In the genomic region with DNA sequence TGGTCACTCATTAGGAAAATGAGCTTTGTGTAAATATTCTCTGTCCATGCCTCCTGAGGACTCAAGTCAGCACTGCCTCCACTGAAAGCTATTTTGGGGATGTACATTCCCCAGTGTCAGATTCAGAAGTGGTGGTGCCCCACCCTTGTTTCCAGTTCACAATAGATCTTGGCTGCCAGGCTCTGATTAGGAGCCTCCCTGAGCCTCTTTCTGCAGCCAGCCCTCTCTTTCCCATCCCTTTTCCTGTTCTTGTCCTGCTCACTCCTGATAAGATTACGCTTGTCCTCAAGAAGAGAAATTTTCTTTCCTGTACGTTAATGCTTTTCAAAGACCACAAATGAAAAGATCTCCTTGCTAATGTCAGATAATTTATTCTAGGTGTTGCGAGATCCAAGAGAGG, we compare ENCODE assay signal across 11 mouse cellular contexts.
DNase-seq lines count a peak whose midpoint lies in the region; ATAC-seq lines count a peak whose summit lies in the region.
"Had no signal": no experiment of that assay in that cellular context is flagged by ENCODE, and none has a peak within 500 bp of the region (broad histone marks: within the 10 kb centered on the region; RNA-seq: fewer than 3 reads in every experiment).

No protein-coding gene starts in this region.

- H3K36me3 ChIP-seq in heart, embryonic 15.5 days, result no peaks in the 10 kb centered on the region
- H3K36me3 ChIP-seq in limb, embryonic 10.5 days, result no peaks in the 10 kb centered on the region
- H3K36me3 ChIP-seq: midbrain, embryonic 10.5 days; neural tube, embryonic 13.5 days; stomach, embryonic 15.5 days had no signal

- H3K4me3 ChIP-seq in heart, embryonic 15.5 days, result no peak overlapping the region
- H3K4me3 ChIP-seq in limb, embryonic 10.5 days, result no peak overlapping the region
- H3K4me3 ChIP-seq: midbrain, embryonic 10.5 days; neural tube, embryonic 13.5 days; stomach, embryonic 15.5 days had no signal

- DNase-seq in 3T3-L1 (ENCODE audit: low read depth, low spot score), result peak; percentile 21
- peak; percentile 6 for DNase-seq in adrenal gland, postnatal 10 days
- DNase-seq in limb, embryonic 10.5 days (ENCODE audit: low spot score), result no peak
- DNase-seq in spleen, adult 12 weeks (ENCODE audit: low spot score), result no peak
- no peak for DNase-seq in layer of hippocampus, adult 18-20 months (ENCODE audit: low spot score in 2 of 2)
- DNase-seq: cerebellum, adult 9-10 months had no signal

- H3K27ac ChIP-seq in heart, embryonic 15.5 days, result peak overlapping the region; percentile 35
- peak overlapping the region; percentile 53; the same call in 1 of the 2 replicates for H3K27ac ChIP-seq in limb, embryonic 10.5 days
- H3K27ac ChIP-seq: midbrain, embryonic 10.5 days; neural tube, embryonic 13.5 days; stomach, embryonic 15.5 days had no signal

- H3K4me2 ChIP-seq in heart, embryonic 15.5 days, result no peak overlapping the region
- H3K4me2 ChIP-seq: neural tube, embryonic 13.5 days; stomach, embryonic 15.5 days had no signal

- H3K9ac ChIP-seq in heart, embryonic 15.5 days, result no peak overlapping the region
- H3K9ac ChIP-seq: neural tube, embryonic 13.5 days; stomach, embryonic 15.5 days had no signal

- H3K27me3 ChIP-seq in heart, embryonic 15.5 days, result no peaks in the 10 kb centered on the region
- no peaks in the 10 kb centered on the region for H3K27me3 ChIP-seq in limb, embryonic 10.5 days (ENCODE audit: low read depth, poor library complexity, severe bottlenecking)
- H3K27me3 ChIP-seq: neural tube, embryonic 13.5 days; stomach, embryonic 15.5 days had no signal

- peaks cover 9% of the 10 kb centered on the region; the same call in 1 of the 2 replicates for H3K4me1 ChIP-seq in heart, embryonic 15.5 days (replicated peaks)
- peaks cover 49% of the 10 kb centered on the region for H3K4me1 ChIP-seq in limb, embryonic 10.5 days
- H3K4me1 ChIP-seq: stomach, embryonic 15.5 days had no signal

- peak; percentile 39; the same call in 1 of the 2 replicates for ATAC-seq in heart, embryonic 15.5 days (replicated peaks; ENCODE audit: insufficient number of reproducible peaks, insufficient read depth, low FRiP score, low read depth)
- ATAC-seq in monocyte, adult 5-6 weeks (replicated peaks; ENCODE audit: insufficient number of reproducible peaks, low FRiP score, low TSS enrichment, poor library complexity, severe bottlenecking), result no peak

- no peaks in the 10 kb centered on the region for H3K9me3 ChIP-seq in heart, embryonic 15.5 days (replicated peaks)
- H3K9me3 ChIP-seq in limb, embryonic 10.5 days (replicated peaks), result no peaks in the 10 kb centered on the region
- H3K9me3 ChIP-seq: midbrain, embryonic 10.5 days; neural tube, embryonic 13.5 days; stomach, embryonic 15.5 days had no signal

- WGBS in heart, embryonic 15.5 days, result 14% methylated on average over 3 of the region's 3 CpGs
- WGBS in limb, embryonic 10.5 days, result 72% methylated on average over 3 of the region's 3 CpGs

Comparison
In these comparisons a context has a peak if more than half of its experiments do, and no peak if none do; other contexts are left out.
1. DNase-seq: peak in 3T3-L1 (single experiment) and adrenal gland, postnatal 10 days (single experiment); none in limb, embryonic 10.5 days (single experiment), spleen, adult 12 weeks (single experiment) and layer of hippocampus, adult 18-20 months (0 of 2).